Mouse (Mus musculus): ENCODE data around the gene Treh.

DNA sequence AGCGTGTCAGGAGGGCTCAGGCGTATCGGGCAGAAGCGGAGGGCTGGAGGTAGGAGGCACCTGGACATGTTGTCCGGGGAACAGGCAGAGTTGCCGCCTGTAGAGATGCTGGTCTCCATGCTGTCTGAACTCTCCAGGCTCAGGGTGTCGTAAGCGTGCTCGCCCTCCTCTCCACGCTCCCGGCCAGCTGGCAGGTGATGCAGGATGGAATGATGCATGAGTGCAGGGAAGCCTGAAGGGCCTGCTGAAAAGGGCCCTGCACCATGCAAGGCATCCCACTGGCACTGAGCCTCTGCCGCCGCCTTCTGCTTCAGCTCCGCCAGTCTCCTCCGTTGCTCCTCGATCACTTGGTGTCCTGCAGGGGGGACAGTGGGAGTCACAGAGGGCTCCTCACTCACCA is 24.8 kb downstream of the Treh start:
- no peak for TF ChIP-seq CTCF (IDR thresholded peaks at IDR 0.05; ENCODE audit: control insufficient read depth, insufficient read depth, low read length)
- TF ChIP-seq POLR2A (IDR thresholded peaks at IDR 0.05; ENCODE audit: borderline replicate concordance, control insufficient read depth, low read depth, low read length): no peak
